Mouse (Mus musculus): ENCODE measurements around the gene Crisp3.
"Not testable (repeated sequence)": the region's sequence is repeated elsewhere in the genome, so short reads cannot be mapped to it uniquely, and the experiment has no call there.

Crisp3 gene

GRCm38 (mm10) chr17:40242135-40242534 lies at the start of gene Crisp3:
TSS of gene Crisp3 (minus strand) at chr17:40242288.
- DNase-seq (ENCODE audit: low spot score in 2 of 2), result no peak

- DNase-seq (ENCODE audit: low spot score in 2 of 2), result no peak
These were observed 43.3 kb upstream of the Crisp3 start for GRCm38 (mm10) chr17:40285435-40285834.

- DNase-seq (ENCODE audit: low spot score in 2 of 2), result no peak
These were observed 33.4 kb upstream of the Crisp3 start for GRCm38 (mm10) chr17:40275519-40275918.

DNA sequence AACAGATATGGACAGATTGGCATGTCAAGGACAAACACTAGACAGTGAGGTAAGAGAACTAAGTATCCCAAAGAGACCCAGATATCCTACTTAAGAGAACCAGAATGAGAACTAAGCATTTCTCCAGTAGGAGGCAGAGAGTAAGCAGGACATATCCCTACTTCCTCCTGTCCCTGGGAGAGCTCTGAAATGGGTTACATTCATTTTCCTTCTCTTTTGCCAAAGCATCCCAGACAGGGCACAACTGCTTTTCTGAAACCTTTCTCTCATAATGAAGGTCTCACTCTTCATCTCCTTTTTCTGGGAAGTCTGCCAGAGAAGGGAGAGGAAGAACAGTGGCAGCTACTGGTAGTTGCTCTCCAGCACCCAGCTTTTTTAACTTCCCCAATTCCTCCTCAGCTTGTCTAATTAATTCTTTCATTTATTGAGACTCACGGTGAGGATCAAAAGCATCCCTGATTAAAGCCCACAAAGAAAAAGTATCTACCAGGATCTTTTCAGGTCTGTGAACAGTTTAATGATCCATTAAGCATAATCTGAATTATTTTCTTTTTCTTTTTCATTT lies 32.9 kb upstream of the Crisp3 start:
- DNase-seq (ENCODE audit: low spot score in 2 of 2), result no peak

DNA sequence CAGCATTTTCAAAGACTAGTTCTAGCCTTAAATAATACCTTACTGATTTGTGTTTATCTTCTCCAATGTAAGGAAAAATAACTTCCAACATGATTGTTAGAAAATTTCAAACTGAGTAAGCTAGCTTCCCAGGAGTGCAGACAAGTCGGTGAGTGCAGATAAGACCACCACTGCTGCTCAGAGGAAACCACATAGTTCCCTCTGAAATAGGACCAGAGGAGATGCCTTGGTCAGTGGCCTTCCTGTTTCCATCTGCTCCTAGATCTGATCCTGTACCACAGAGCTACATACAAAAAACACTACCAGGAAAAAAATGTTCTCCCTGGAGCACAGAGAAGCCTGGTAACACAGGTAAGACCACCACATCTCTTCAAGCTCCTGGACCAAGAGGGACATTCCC lies 10.4 kb upstream of the Crisp3 start:
- no peak for DNase-seq (ENCODE audit: low spot score in 2 of 2)

DNA sequence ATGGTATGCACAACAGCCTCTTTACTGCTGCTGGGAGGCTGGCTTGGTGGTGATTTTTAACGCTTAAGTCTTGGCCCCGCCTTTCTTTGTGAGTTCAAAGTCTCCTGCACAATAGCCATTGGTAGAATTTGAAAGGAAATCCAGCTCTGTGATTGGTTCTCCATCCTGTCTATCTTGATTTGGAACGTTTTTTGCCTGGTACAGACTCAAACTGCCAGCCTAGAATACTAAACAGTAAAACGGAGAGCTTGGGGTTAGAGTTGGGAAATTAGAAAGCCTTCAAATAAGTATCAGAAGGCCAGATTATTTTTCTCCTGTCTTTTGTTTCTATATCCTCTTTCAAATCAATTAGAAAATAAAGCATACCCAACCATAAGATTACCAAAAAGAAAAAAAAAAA lies 33.5 kb downstream of the Crisp3 start, which contains the start of gene Pgk2:
Pgk2 (minus strand) TSS at position 101 of the 400 bp plus-strand sequence.
- no peak for DNase-seq (ENCODE audit: low spot score in 2 of 2)

DNA sequence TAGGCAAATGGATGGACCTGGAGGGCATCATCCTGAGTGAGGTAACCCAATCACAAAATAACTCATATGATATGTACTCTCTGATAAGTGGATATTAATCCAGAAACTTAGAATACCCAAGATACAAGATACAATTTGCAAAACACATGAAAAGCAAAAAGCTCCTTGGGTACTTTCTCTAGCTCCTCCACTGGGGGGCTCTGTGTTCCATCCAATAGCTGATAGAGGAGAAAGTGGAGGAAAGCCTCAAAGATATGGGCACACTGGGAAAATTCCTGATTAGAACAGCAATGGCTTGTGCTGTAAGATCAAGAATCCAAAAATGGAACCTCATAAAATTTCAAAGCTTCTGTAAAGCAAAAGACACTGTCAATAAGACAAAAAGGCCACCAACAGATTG lies 40.3 kb downstream of the Crisp3 start:
- DNase-seq (ENCODE audit: low spot score in 2 of 2), result not testable (repeated sequence)

DNA sequence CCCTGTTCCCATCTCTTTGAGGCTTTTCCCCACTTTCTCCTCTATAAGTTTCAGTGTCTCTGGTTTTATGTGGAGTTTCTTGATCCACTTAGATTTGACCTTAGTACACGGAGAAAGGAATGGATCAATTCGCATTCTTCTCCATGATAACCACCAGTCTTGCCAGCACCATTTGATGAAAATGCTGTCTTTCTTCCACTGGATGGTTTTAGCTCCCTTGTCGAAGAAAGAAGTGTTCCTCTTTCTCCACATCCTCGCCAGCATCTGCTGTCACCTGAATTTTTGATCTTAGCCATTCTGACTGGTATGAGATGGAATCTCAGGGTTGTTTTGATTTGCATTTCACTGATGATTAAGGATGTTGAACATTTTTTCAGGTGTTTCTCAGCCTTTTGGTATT lies 51.9 kb downstream of the Crisp3 start:
- DNase-seq (ENCODE audit: low spot score in 2 of 2), result not testable (repeated sequence)
